Comparison of ENCODE assay signal across 8 mouse cellular contexts in genomic region chr7:112458440-112458839, GRCm38 (mm10). TPM values are rescaled to one million over a fixed set of nuclear protein-coding genes. Genes with fewer than 3 reads are reported as not detected.
DNase-seq lines count a peak whose midpoint lies in the region; ATAC-seq lines count a peak whose summit lies in the region.

No protein-coding gene starts in this region.

- H3K4me2 ChIP-seq in embryonic facial prominence, embryonic 12.5 days (replicated peaks) = no peak overlapping the region
- H3K4me2 ChIP-seq in intestine, embryonic 15.5 days (replicated peaks) = no peak overlapping the region
- no peak overlapping the region for H3K4me2 ChIP-seq in forebrain, embryonic 11.5 days (ENCODE audit: low read depth, low read length, severe bottlenecking)
- H3K4me2 ChIP-seq in intestine, embryonic 16.5 days (ENCODE audit: low read depth, low read length) = no peak overlapping the region

- no peak overlapping the region for H3K9ac ChIP-seq in embryonic facial prominence, embryonic 12.5 days
- no peak overlapping the region for H3K9ac ChIP-seq in intestine, embryonic 15.5 days
- no peak overlapping the region for H3K9ac ChIP-seq in forebrain, embryonic 11.5 days (ENCODE audit: low read length)
- H3K9ac ChIP-seq in intestine, embryonic 16.5 days (ENCODE audit: low read depth, low read length) = no peak overlapping the region

- WGBS in embryonic facial prominence, embryonic 12.5 days = 54% methylated on average over 5 of the region's 5 CpGs
- 67% methylated on average over 5 of the region's 5 CpGs for WGBS in intestine, embryonic 15.5 days
- 82% methylated on average over 5 of the region's 5 CpGs for WGBS in forebrain, embryonic 11.5 days
- 75% methylated on average over 5 of the region's 5 CpGs for WGBS in intestine, embryonic 16.5 days

- no peak overlapping the region for H3K4me3 ChIP-seq in embryonic facial prominence, embryonic 12.5 days
- no peak overlapping the region for H3K4me3 ChIP-seq in intestine, embryonic 15.5 days (replicated peaks)
- H3K4me3 ChIP-seq in forebrain, embryonic 11.5 days (ENCODE audit: low read depth, low read length) = no peak overlapping the region
- H3K4me3 ChIP-seq in intestine, embryonic 16.5 days (ENCODE audit: low read length) = no peak overlapping the region

- no peak overlapping the region for H3K27ac ChIP-seq in embryonic facial prominence, embryonic 12.5 days
- no peak overlapping the region for H3K27ac ChIP-seq in intestine, embryonic 15.5 days
- H3K27ac ChIP-seq in forebrain, embryonic 11.5 days (ENCODE audit: low read depth, low read length) = no peak overlapping the region
- H3K27ac ChIP-seq in intestine, embryonic 16.5 days (ENCODE audit: low read length) = no peak overlapping the region

- peaks cover 45% of the 10 kb centered on the region for H3K4me1 ChIP-seq in embryonic facial prominence, embryonic 12.5 days
- H3K4me1 ChIP-seq in intestine, embryonic 15.5 days (replicated peaks) = peaks cover 39% of the 10 kb centered on the region
- H3K4me1 ChIP-seq in forebrain, embryonic 11.5 days (replicated peaks; ENCODE audit: control insufficient read depth, insufficient read depth, low read length) = 0 out of 2 replicates have a peak, but pooled peaks cover 3% of the 10 kb centered on the region
- H3K4me1 ChIP-seq in intestine, embryonic 16.5 days (ENCODE audit: control insufficient read depth, insufficient read depth, low read length) = peaks cover 33% of the 10 kb centered on the region

- H3K36me3 ChIP-seq in embryonic facial prominence, embryonic 12.5 days = no peaks in the 10 kb centered on the region
- H3K36me3 ChIP-seq in intestine, embryonic 15.5 days = no peaks in the 10 kb centered on the region
- H3K36me3 ChIP-seq in forebrain, embryonic 11.5 days (ENCODE audit: control insufficient read depth, insufficient read depth, low read length) = no peaks in the 10 kb centered on the region
- H3K36me3 ChIP-seq in intestine, embryonic 16.5 days (ENCODE audit: control insufficient read depth, insufficient read depth, low read length) = no peaks in the 10 kb centered on the region

- no peaks in the 10 kb centered on the region for H3K9me3 ChIP-seq in embryonic facial prominence, embryonic 12.5 days
- no peaks in the 10 kb centered on the region for H3K9me3 ChIP-seq in intestine, embryonic 15.5 days
- H3K9me3 ChIP-seq in forebrain, embryonic 11.5 days (ENCODE audit: control insufficient read depth, low read length) = no peaks in the 10 kb centered on the region
- H3K9me3 ChIP-seq in intestine, embryonic 16.5 days (ENCODE audit: control insufficient read depth, low read length) = no peaks in the 10 kb centered on the region

- no peaks in the 10 kb centered on the region for H3K27me3 ChIP-seq in embryonic facial prominence, embryonic 12.5 days
- H3K27me3 ChIP-seq in intestine, embryonic 15.5 days (replicated peaks) = no peaks in the 10 kb centered on the region
- H3K27me3 ChIP-seq in forebrain, embryonic 11.5 days (ENCODE audit: control insufficient read depth, insufficient read depth, low read length) = no peaks in the 10 kb centered on the region
- no peaks in the 10 kb centered on the region for H3K27me3 ChIP-seq in intestine, embryonic 16.5 days (replicated peaks; ENCODE audit: control insufficient read depth, insufficient read depth, low read length)

- peak; percentile 75 for DNase-seq in 3134 (ENCODE audit: extremely low read depth, insufficient read length, low spot score)
- peak; percentile 59 for DNase-seq in NIH3T3 (ENCODE audit: low read depth)
- peak; percentile 37 to 55 for DNase-seq in kidney, postnatal 4 days
- no peak for DNase-seq in frontal cortex, postnatal 25 days (ENCODE audit: low spot score in 2 of 2)
- no peak for DNase-seq in forebrain, embryonic 11.5 days (ENCODE audit: low spot score)

- 0 out of 2 replicates have a peak, but pooled peaks have one; percentile 17 for ATAC-seq in embryonic facial prominence, embryonic 12.5 days (ENCODE audit: insufficient number of reproducible peaks, insufficient read depth, low FRiP score, low TSS enrichment)
- no peak for ATAC-seq in intestine, embryonic 15.5 days
- no peak for ATAC-seq in forebrain, embryonic 11.5 days (replicated peaks; ENCODE audit: low FRiP score)
- ATAC-seq in intestine, embryonic 16.5 days = no peak

RNA-seq across cellular contexts. Expression of gene Parva, which starts 31.1 kb away (rescaled TPM):
- polyA plus RNA-seq in embryonic facial prominence, embryonic 12.5 days (2016; fragmentation: Nextera tagmentation; extraction: Ambion mirVana) = 98.4 and 112 TPM in 2 replicates
- polyA plus RNA-seq in intestine, embryonic 15.5 days (2015; fragmentation: Nextera tagmentation; extraction: Ambion mirVana) = 79.8 and 90.0 TPM in 2 replicates
- 63.6 and 64.5 TPM in 2 replicates for polyA plus RNA-seq in forebrain, embryonic 11.5 days (2014; fragmentation: Nextera tagmentation; extraction: Ambion mirVana)
- polyA plus RNA-seq in intestine, embryonic 16.5 days (2015; fragmentation: Nextera tagmentation; extraction: Ambion mirVana) = 78.5 and 80.0 TPM in 2 replicates

Comparison
In these comparisons a context has a peak if more than half of its experiments do, and no peak if none do; other contexts are left out.
1. DNase-seq: peak in 3134 (single experiment), NIH3T3 (single experiment) and kidney, postnatal 4 days (2 of 2); none in frontal cortex, postnatal 25 days (0 of 2) and forebrain, embryonic 11.5 days (single experiment).